Mouse (Mus musculus): ENCODE data around the gene Ankrd10.
"Not testable (repeated sequence)": the region's sequence is repeated elsewhere in the genome, so short reads cannot be mapped to it uniquely, and the experiment has no call there.

The Ankrd10 gene

GRCm38 (mm10) chr8:11614126-11614835 is 21.3 kb downstream of the Ankrd10 start:
- no peak for DNase-seq (ENCODE audit: low spot score)

GRCm38 (mm10) chr8:11608848-11609247 is 26.7 kb downstream of the Ankrd10 start:
- no peak for DNase-seq (ENCODE audit: low spot score)

- peak; percentile 30 for DNase-seq (ENCODE audit: low spot score)
Observed at GRCm38 (mm10) chr8:11602006-11602680, 33.4 kb downstream of the Ankrd10 start.

GRCm38 (mm10) chr8:11600301-11600951 is 35.1 kb downstream of the Ankrd10 start:
- DNase-seq (ENCODE audit: low spot score) = no peak

- no peak for DNase-seq (ENCODE audit: low spot score)
Observed at GRCm38 (mm10) chr8:11593222-11593884, 42.2 kb downstream of the Ankrd10 start.

GRCm38 (mm10) chr8:11592296-11592695 is 43.3 kb downstream of the Ankrd10 start:
- no peak for DNase-seq (ENCODE audit: low spot score)

- DNase-seq (ENCODE audit: low spot score) = no peak
Observed at GRCm38 (mm10) chr8:11591837-11592236, 43.7 kb downstream of the Ankrd10 start.

GRCm38 (mm10) chr8:11586374-11586745 is 49.2 kb downstream of the Ankrd10 start:
- DNase-seq (ENCODE audit: low spot score) = no peak

GRCm38 (mm10) chr8:11585513-11586373 is 49.8 kb downstream of the Ankrd10 start:
- DNase-seq (ENCODE audit: low spot score) = no peak

GRCm38 (mm10) chr8:11575604-11576384 is 59.8 kb downstream of the Ankrd10 start:
- DNase-seq (ENCODE audit: low spot score) = no peak

- DNase-seq (ENCODE audit: low spot score) = no peak
Observed at GRCm38 (mm10) chr8:11574911-11575603, 60.5 kb downstream of the Ankrd10 start.

GRCm38 (mm10) chr8:11572428-11572827 is 63.1 kb downstream of the Ankrd10 start:
- DNase-seq (ENCODE audit: low spot score) = no peak

GRCm38 (mm10) chr8:11571950-11572349 is 63.6 kb downstream of the Ankrd10 start:
- DNase-seq (ENCODE audit: low spot score) = no peak

- DNase-seq (ENCODE audit: low spot score) = no peak
Observed at GRCm38 (mm10) chr8:11570742-11571141, 64.8 kb downstream of the Ankrd10 start.

- DNase-seq (ENCODE audit: low spot score) = no peak
Observed at GRCm38 (mm10) chr8:11569260-11570097, 66.1 kb downstream of the Ankrd10 start.

GRCm38 (mm10) chr8:11568193-11568592 is 67.4 kb downstream of the Ankrd10 start:
- DNase-seq (ENCODE audit: low spot score) = not testable (repeated sequence)

GRCm38 (mm10) chr8:11564721-11565120 is 70.8 kb downstream of the Ankrd10 start:
- no peak for DNase-seq (ENCODE audit: low spot score)

GRCm38 (mm10) chr8:11564236-11564635 is 71.3 kb downstream of the Ankrd10 start:
- no peak for DNase-seq (ENCODE audit: low spot score)
